Mouse (Mus musculus) bone marrow, adult 2 months (tissue): ENCODE data around the gene Mtch2.

ENCODE experiments used
- CTCF ChIP-seq: fragments of 200-500 bp; IDR thresholded peaks from 2 replicates; pipeline ENCODE4 v1.5.1; 2011; ENCODE audit warnings: low read length, control low read depth; ENCODE audit not compliant: control insufficient read depth, insufficient read depth
- POLR2A ChIP-seq: fragments of 200-500 bp; IDR thresholded peaks from 2 replicates; pipeline ENCODE4 v1.6.1; 2011; ENCODE audit warnings: low read depth, mild to moderate bottlenecking, control low read depth, low read length, borderline replicate concordance; ENCODE audit not compliant: control insufficient read depth

DNA sequence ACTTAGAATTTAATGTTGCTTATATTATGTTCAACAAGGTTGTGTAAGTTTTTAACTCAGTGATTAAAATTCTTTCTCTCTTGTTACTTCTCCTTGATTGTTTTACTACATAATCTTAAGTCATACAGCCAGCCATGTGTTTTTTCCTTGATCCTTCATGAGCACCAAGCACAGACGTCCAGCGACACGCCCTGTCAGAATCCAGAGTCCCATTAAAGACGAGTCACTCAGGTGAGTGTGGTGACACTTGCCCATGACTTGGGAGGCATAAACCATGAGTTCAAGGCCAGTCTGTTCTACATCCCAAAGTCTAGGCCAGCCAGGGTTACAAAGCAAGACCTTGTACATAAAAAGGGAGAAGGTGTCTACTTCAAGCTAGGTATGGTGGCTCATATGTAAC is 30.8 kb upstream of the Mtch2 start:
- TF ChIP-seq CTCF (no peak), POLR2A (no peak)
